Mouse (Mus musculus): Measurements from ENCODE around the gene Ranbp3. TPM values are rescaled to one million over a fixed set of nuclear protein-coding genes. Genes with fewer than 3 reads are reported as not detected.

Gene Ranbp3
- 104 and 107 TPM in 2 replicates for polyA plus RNA-seq (2012)

DNA sequence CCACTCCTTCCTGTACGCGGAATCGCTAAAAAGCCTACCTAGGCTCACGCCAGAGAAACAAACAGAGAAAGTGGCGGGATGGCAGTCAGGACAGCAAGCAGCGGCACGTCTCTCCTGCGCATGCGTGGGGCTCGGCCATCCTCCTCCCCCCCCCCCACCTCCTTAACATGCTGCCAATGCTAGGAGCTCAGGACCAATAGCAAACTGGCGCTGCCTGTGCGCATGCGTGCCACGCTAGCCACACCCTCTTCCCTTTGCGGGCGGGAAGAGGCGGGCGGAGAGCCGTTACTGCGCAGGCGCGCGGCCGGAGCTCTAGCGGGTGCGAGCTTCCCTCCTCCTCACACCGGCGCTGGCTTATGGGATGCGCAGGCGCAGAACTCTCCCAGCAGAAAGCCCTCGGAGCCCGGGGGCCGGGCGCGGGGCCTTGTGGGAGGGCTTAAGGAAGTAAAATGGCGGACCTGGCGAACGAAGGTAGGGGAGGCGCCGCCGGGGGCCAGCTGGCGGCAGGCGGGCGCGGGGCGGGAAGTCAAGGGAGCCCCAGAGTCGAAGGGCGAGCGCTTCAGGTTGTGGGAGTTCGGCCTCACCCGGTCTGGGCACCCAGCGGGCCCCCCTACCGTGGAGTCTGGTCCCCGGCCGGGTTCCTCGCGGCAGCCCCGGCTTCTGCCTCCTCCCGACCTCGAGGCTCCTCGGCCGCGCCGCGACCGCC lies at the start of gene Ranbp3:
Gene Ranbp3, plus strand, starts transcription at position 354 of the 706 bp plus-strand sequence.

DNA sequence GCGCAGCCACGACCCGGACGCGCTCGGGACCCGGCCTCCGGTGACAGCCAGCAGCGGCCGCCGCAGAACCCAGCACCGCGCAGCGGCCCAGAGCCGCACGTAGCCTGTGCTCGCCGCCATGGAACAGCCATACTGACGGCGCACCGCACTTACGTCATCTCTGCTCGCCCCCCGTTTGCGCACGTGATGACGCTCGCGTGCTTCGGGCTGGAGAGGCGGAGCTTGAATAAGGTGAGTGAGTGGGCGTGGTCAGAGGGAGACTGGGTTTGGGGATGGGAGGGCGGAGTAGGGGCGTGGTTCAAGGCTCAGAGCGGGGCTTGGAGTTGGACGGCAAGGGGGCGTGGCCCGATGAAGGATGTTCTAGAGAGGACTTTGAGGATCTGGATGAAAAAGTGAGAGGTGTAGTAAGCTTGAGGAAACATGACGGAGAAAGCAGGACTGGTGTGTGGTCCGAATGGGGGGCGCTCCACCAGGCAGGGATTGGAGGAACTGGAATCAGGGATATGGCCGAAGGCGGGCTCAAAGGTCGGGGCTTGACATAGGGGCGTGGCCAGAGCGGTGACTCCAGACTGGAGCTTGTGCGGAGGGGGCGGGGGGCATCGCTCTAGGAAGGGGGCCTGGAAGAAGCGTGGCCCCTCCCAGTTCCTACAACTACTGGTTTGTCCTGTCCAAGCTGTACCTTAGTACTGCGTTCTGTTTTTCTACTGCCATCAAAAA lies 46.2 kb upstream of the Ranbp3 start, which contains the start of gene Lonp1:
Gene Lonp1, minus strand, starts transcription at position 134 of the 717 bp plus-strand sequence.

GRCm38 (mm10) chr17:56627530-56628277 lies 45.4 kb upstream of the Ranbp3 start, which contains the start of gene Catsperd:
TSS of gene Catsperd (plus strand) at chr17:56628143.

DNA sequence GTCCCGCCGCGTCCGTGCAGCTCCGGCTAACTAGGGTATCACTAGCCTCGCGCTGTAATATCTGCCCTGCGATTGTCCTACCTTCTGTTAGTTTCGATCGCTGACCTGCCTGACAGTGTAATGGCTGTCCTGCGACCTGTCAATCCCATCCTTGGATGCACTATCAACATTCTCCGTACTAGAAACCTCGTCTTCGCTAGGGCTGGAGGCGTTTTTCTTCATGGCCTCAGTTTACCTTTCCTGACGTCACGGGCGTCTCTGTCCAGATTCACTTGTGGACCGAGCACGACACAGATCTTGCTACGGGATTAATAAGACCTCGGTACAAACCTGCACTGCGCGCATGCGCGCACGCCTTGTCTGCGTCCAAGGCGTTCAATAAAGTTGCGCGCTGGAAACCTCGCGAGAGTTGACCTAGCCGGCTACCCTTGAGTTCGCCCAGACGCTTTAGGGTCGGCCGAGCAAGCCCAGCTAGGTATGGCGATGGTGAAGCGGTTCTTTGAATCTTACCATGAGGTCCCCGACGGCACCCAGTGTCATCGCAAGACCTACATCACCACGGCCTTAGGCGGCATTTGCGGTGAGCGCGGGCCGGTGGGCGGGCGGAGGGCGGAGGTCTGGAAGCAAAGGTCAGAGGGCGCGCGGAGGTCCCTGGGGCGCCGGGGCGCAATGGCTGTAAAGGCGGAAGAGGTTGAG lies 44.4 kb downstream of the Ranbp3 start, which contains the start of the genes Ndufa11 and Vmac:
Gene Ndufa11, plus strand, starts transcription at position 405 of the 696 bp plus-strand sequence.
Gene Vmac, minus strand, starts transcription at position 660 of the 696 bp plus-strand sequence.

DNA sequence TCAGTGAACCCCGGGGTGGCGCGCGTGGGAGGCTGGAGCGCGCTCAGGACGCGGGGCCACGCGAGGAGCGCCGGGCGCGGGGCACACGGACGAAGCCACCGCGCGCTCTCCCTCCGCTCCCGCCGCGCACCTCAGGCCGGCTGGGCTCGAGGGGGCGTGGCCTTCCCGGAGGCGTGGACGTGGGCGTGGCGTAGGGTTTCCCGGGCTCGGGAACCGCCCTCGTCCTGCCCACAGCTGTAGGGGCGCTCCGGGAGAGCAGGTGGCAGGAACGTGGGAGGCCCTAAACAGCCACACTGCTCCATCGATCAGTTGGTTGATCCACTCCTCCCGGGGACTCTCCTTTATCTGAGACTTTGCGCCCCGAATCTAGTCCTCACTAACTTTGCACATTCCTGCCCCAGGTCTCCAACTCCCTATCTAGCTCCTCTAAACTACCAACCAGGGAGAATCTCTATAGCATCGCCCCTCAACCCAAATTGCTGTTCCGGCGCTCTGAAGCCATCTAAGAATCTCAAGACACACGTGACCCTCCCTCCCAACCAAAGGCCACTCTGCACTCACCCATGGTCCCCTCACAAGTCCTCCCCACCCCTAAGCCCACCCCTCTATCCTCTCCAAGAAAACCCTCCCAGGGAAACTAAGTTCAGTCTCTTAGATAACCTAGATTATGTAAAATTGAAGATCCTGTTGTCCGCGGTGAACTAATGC lies 84.5 kb downstream of the Ranbp3 start, which contains the start of gene Nrtn:
Gene Nrtn, minus strand, starts transcription at position 115 of the 708 bp plus-strand sequence.

Other genes starting within 250 kb of the Ranbp3 start
- gene Ptprs, start 196.8 kb upstream of the Ranbp3 start, polyA plus RNA-seq (2012): 146 and 239 TPM in 2 replicates
- gene Znrf4, start 160.9 kb upstream of the Ranbp3 start, polyA plus RNA-seq (2012): not detected in 2 replicates
- 0.79 and 1.2 TPM in 2 replicates for gene Gm20219, start 118.9 kb upstream of the Ranbp3 start, polyA plus RNA-seq (2012)
- 222 and 401 TPM in 2 replicates for gene Safb2, start 88.7 kb upstream of the Ranbp3 start, polyA plus RNA-seq (2012)
- 122 and 190 TPM in 2 replicates for gene Safb, start 88.5 kb upstream of the Ranbp3 start, polyA plus RNA-seq (2012)
- gene 2410015M20Rik, start 63.5 kb upstream of the Ranbp3 start, polyA plus RNA-seq (2012): 289 and 328 TPM in 2 replicates
- 8,768 and 8,813 TPM in 2 replicates for gene Rpl36, start 59.9 kb upstream of the Ranbp3 start, polyA plus RNA-seq (2012)
- 83.3 and 99.4 TPM in 2 replicates for gene Lonp1, start 46.4 kb upstream of the Ranbp3 start, polyA plus RNA-seq (2012)
- gene Catsperd, start 45.2 kb upstream of the Ranbp3 start, polyA plus RNA-seq (2012): 0.08 and 0.35 TPM in 2 replicates
- 280 and 302 TPM in 2 replicates for gene Ndufa11, start 44.5 kb downstream of the Ranbp3 start, polyA plus RNA-seq (2012)
- gene Vmac, start 44.7 kb downstream of the Ranbp3 start, polyA plus RNA-seq (2012): 15.8 and 18.8 TPM in 2 replicates
- gene Nrtn, start 84.2 kb downstream of the Ranbp3 start, polyA plus RNA-seq (2012): 3.7 and 4.5 TPM in 2 replicates
- gene Dus3l, start 91.5 kb downstream of the Ranbp3 start, polyA plus RNA-seq (2012): 83.8 and 107 TPM in 2 replicates
- gene Prr22, start 97.0 kb downstream of the Ranbp3 start, polyA plus RNA-seq (2012): 14.2 and 18.3 TPM in 2 replicates
- 36.0 and 39.0 TPM in 2 replicates for gene Rfx2, start 157.7 kb downstream of the Ranbp3 start, polyA plus RNA-seq (2012)
- gene Acsbg2, start 201.2 kb downstream of the Ranbp3 start, polyA plus RNA-seq (2012): not detected in 2 replicates
- 0.03 TPM in 1 of 2 replicates, not detected in the other for gene 1700061G19Rik, start 202.2 kb downstream of the Ranbp3 start, polyA plus RNA-seq (2012)

Measured in megakaryocyte-erythroid progenitor cell, adult 5 weeks (primary cell).